11 mouse cellular contexts compared by ENCODE assay signal in the genomic region with DNA sequence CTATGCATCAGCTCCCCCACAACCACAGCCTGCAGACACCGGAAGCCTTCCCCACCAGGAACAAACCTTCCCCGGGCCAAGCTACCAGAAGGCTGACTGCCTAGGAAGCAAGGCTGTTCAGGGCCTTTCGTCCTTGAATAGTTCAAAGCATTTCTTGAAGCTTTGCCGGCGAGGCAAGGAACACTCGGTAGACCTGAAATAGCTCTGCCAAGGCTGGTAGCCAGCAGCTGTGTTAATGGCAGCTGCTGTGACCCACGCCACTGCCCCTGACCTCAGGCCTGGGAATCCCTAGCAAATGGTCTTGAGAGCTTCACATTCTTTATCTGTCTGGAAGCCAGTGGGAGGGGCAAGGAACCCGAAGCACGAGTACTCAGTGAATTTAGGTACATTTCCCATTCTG. TPM values are rescaled to one million over a fixed set of nuclear protein-coding genes. Genes with fewer than 3 reads are reported as not detected.
A peak's percentile ranks its signal among the peaks of the same experiment; 100 is the strongest.
DNase-seq lines count a peak whose midpoint lies in the region; ATAC-seq lines count a peak whose summit lies in the region.
"Had no signal": no experiment of that assay in that cellular context is flagged by ENCODE, and none has a peak within 500 bp of the region (broad histone marks: within the 10 kb centered on the region; RNA-seq: fewer than 3 reads in every experiment).

No protein-coding gene starts in this region.

- WGBS in neural tube, embryonic 15.5 days, result 52% methylated on average over 9 of the region's 9 CpGs

- peaks cover 3% of the 10 kb centered on the region; the same call in 1 of the 2 replicates for H3K4me1 ChIP-seq in neural tube, embryonic 15.5 days

- H3K9me3 ChIP-seq in neural tube, embryonic 15.5 days (replicated peaks), result no peaks in the 10 kb centered on the region

- no peak overlapping the region for H3K9ac ChIP-seq in neural tube, embryonic 15.5 days (replicated peaks)

- no peaks in the 10 kb centered on the region for H3K36me3 ChIP-seq in neural tube, embryonic 15.5 days

- no peak for ATAC-seq in neural tube, embryonic 15.5 days (ENCODE audit: low FRiP score)

- no peak overlapping the region for H3K4me2 ChIP-seq in neural tube, embryonic 15.5 days

- no peaks in the 10 kb centered on the region for H3K27me3 ChIP-seq in neural tube, embryonic 15.5 days (replicated peaks)

- H3K27ac ChIP-seq in neural tube, embryonic 15.5 days (replicated peaks), result no peak overlapping the region

- DNase-seq in adrenal gland, adult (ENCODE audit: inconsistent age in 2 of 2, low spot score in 1 of 2), result peak; percentile 82
- DNase-seq in adrenal gland, postnatal 4 days (ENCODE audit: low spot score in 2 of 2), result no peak
- DNase-seq in neural tube, embryonic 10.5 days (ENCODE audit: extremely low spot score, low spot score), result peak; percentile 45
- DNase-seq in gastrocnemius, adult 8-10 months (ENCODE audit: low spot score in 2 of 2), result peak; percentile 28 to 36
- DNase-seq in testis, postnatal 10 days (ENCODE audit: low spot score), result peak; percentile 57
- no peak for DNase-seq in left cerebral cortex, adult 8-10 months (ENCODE audit: low spot score in 2 of 2)
- no peak for DNase-seq in frontal cortex, adult 2 months (ENCODE audit: extremely low spot score in 1 of 2, low spot score in 1 of 2)
- DNase-seq: cerebellum, adult 11 months; heart, adult 11 months had no signal

- no peak overlapping the region for H3K4me3 ChIP-seq in neural tube, embryonic 15.5 days (replicated peaks)
- H3K4me3 ChIP-seq: erythroblast, embryonic 14.5 days had no signal

RNA-seq across cellular contexts. Expression of gene Enah, which starts 35.3 kb away (rescaled TPM):
- 100 to 1,000 TPM; 107 to 121 TPM for total RNA-seq in adrenal gland, postnatal 4 days (2021)
- 27.7 and 34.1 TPM in 2 replicates for polyA plus RNA-seq in neural tube, embryonic 15.5 days (2015; fragmentation: Nextera tagmentation; extraction: Ambion mirVana)
- total RNA-seq in gastrocnemius, adult 8-10 months (2022), result 10 to 100 TPM; 43.1 to 56.3 (median 48.3) TPM
- total RNA-seq in left cerebral cortex, adult 8-10 months (2022), result 100 to 1,000 TPM; 153 to 192 (median 162) TPM
- polyA plus RNA-seq in frontal cortex, adult 2 months (2012; rRNA removed), result 66.8 and 68.7 TPM in 2 replicates

Comparison
In these comparisons a context has a peak if more than half of its experiments do, and no peak if none do; other contexts are left out.
1. DNase-seq: peak in adrenal gland, adult (2 of 2), neural tube, embryonic 10.5 days (single experiment), gastrocnemius, adult 8-10 months (2 of 2) and testis, postnatal 10 days (single experiment); none in adrenal gland, postnatal 4 days (0 of 2), left cerebral cortex, adult 8-10 months (0 of 2) and frontal cortex, adult 2 months (0 of 2).